Mouse (Mus musculus) MEL-GATA-1-ER (cell line): ENCODE results near the gene Sfxn3.

Experiments
- DNase-seq: peaks from one replicate; pipeline ENCODE4 v3.0.0-alpha.2; 2012; ENCODE audit warnings: low read depth; ENCODE audit errors: extremely low read depth

The Sfxn3 gene

DNA sequence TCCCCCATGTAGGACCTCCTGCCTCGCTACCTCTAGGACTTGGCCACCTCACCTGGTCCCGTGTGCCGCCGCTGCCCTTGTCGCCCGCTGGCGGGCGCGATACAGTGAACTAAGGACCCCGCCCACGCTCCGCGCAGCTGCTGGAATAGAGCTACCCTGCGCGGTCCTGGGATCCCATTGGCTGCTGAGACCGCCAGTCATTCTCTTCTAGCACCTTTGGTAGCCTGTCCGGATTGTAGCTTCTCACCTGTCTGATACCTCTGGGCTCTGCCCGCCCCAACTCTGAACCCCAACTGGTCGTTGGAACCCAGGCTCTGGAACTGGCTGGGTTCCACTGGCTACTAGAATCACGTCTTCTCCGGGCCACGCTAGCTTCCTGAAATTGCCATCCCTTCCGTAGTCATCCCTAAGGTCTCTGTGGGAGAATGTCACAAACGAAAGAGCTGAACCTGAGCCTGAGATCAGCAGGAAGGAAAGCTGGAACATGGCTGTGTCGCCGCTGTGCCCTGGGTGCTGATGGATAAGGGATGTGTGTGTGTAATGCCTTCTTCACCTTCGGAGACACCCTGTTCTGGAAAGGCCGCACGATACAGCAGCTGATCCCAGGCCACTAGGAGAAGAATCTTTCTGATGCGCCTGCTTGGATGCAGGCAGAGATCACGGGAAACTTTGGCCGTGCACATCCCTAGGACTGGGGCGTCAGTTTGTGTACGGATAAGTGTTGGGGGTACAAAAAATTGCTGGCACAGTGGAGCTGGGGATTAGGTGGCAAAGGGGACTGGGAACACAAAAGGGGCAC, 581 bp upstream of the Sfxn3 start:
- peak; percentile 79 for DNase-seq

DNA sequence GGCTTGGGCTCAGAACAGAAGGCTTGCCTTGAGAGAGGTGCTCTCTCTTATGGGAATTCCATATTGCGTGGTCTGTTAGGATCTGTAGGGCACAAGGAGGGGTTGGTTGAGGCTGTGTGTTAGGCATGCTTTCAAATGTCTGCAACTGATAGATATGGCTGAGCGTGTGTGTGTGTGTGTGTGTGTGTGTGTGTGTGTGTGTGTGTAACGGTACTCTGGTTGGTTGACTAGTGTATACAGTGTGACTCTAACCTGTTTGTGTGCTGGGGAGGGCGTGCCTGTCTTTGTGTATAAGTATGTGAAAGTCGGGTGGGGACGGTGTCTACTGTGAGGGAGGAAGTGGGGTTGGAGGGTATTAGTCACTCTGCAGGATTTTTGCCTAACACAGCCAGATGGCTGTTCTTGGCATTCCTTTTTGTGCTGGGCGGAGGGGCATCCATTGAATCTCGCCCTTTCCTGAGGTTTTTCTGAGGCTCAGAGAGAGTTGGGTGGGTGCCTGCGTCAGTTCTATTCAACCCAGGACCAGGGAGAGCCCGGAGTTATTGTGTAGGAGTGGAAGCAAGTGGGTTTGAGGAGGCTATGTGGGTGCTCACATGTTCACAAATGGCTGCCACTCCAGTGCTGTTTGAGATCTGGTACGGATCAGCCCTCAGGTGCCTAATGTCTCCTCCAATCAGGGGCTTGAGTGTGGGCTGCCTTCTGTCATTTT, 786 bp downstream of the Sfxn3 start:
- peak; percentile 78 for DNase-seq

DNA sequence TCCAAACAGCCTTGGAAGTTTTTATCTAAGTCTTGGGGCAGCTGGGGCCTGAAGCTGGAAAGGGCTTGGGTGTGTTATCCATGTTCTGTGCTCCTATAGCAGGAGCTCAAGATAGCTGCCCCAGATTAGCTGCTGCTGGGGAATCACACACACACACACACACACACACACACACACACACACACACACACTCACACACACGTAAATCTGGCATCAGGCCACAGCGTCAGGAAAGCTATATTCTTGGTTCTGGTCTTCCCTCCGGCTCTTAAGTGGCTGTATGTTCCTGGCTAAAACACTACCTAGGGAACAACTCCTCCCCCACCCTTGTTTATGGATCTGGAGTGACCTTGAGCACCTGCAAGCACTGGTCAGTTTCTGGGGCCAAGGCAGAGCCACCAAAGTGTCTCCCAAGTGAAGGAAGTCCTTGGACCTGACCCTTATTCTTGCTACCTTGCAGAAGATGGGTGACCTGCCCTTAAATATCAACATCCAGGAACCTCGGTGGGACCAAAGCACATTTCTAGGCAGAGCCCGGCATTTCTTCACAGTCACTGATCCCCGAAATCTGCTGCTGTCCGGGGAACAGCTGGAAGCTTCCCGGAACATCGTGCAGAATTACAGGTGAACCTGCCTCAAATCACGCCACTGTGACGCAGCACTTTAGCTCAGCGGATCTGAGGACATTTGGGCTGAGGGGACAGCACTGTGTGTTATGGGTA, 1.5 kb downstream of the Sfxn3 start:
- DNase-seq: no peak

DNA sequence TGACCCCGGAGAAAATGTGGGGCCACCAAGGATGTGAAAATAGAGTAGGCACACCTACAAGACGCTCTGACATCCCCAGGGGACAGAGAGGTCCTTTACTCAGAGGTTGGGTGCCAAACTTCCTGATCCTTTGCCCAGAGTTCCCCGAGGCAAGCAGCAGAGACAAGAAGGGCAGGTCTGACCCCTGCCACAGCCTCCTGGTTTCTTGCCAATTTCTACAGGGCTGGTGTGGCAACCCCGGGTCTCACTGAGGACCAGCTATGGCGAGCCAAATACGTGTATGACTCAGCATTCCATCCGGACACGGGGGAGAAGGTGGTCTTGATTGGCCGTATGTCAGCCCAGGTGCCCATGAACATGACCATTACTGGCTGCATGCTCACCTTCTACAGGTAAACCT, 2.2 kb downstream of the Sfxn3 start:
- no peak for DNase-seq

DNA sequence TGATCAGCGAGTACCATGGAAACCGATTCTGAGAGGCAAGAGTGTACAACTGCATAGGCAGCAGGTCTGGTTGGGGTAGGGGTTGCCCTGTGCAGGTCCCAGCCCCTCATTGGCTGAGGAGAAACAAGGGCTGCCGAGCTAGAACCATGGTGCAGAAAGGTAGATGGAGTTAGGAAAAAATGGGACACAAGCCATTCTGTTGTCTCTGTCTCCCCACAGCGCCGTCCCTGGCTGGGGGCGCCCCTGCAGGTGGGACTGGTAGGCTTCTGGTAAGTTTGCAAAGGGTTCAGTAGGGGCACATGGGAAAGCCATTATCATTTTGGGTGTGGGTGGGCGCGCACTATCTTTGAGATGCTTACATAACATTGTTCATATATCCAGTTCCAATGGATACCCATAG, 6.1 kb downstream of the Sfxn3 start:
- no peak for DNase-seq

DNA sequence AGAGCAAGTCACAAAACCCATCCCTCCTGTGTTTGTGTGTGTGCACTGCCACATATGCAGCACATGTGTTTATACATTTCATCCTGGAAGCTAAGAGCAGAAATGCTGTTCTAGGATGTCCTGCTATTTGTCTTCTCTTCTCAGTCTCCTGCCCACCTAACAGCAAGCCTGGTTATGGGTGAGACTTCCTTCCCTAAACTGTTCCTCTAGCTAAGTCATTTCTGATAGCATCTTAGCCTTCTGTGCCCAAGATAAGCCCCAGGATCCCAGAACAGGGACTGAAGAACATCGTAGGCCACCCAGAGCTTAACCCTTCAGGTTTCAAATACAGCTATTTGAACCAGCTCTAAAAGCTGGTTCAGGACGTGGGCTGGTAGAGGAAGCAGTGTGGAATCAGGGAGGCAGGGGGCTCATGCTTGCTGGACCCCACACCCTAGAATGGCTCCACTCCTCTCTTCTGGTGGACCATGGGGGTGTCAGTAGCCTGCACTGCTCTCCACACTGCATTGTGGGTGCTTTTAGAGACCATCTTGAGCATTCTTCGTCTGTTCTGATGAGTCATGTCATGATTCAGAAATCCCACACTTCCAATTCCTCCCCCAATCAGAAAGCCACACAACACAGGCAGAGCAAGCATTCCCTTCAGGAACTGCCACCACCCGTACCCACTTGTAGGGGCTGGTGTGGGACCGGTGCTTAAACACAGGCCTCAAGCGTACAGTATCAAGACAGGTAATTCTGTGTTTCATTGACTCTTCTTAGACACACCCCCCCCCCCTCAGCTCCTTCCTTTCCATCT, 7.8 kb downstream of the Sfxn3 start:
- no peak for DNase-seq

DNA sequence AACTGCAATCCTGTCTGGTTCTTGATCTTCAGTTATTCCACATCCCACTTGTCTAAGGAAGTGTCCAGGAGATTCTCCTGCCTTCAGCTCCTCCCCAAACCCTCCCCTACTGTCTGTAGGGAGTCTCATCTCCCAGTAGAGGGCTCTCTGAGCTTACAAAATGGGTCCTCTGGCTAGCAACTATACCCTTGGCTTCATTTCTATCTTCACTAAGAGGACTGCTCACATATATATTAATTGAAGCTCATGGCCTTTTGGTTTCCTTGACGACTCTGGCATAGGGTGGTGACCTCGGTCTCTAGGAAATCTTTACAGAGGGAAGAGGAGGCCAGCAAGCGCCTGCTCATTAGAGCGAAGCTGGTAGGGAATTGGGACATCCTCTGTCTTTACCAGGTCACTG, 9.1 kb downstream of the Sfxn3 start:
- peak; percentile 68 for DNase-seq

DNA sequence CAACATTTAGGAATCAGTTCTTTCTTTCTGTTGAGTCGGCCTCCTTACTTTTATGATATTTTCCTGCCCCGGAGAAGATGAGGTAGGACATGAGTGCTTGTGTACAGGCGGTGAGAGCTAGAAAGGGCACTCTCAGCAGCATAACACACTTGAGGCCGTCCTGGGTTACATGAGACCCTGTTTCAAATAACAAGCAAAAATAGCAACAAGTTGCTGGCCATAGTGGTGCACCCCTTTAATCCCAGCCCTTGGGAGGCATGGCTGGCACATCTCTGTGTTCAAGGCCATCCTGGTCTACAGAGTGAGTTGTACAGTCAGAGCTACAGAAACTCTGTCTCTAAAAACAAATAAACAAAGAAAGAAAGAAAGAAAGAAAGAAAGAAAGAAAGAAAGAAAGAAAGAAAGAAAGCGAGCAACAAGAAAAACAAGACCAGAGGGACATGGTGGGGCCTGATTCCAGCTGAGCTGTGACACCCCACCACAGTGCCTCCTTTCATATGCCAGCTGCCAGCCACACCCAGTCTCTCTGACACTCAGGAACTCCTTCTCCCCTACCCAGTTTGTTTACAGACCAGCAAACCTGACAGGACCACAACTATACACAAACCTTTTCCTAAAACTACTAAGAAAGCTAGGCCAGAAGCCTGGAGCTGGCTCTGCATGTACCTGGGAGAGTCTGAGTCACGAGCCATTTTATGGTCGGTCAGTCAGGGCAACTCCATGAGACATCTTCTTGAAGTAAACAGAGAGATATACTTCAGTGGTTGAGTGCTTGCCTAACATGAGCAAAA, 9.8 kb downstream of the Sfxn3 start:
- no peak for DNase-seq

DNA sequence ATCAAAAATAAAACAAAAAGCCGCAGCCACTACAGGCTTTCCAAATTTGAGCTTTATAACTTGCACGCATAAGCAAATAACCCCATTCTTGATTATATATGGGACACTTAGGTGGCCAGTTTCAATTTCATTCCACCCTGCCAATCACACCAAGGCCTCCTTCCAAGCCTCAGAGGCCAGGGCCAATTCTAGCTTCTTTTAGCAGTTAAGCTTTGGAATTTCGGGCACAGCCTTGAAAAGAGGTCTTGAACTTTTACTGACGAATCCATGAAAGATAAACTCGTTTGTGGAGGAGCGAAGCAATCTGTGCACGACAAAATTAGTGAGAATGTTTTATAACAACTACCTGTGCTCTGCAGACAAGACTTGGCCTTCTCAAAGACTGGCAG, 10.4 kb downstream of the Sfxn3 start:
- no peak for DNase-seq

DNA sequence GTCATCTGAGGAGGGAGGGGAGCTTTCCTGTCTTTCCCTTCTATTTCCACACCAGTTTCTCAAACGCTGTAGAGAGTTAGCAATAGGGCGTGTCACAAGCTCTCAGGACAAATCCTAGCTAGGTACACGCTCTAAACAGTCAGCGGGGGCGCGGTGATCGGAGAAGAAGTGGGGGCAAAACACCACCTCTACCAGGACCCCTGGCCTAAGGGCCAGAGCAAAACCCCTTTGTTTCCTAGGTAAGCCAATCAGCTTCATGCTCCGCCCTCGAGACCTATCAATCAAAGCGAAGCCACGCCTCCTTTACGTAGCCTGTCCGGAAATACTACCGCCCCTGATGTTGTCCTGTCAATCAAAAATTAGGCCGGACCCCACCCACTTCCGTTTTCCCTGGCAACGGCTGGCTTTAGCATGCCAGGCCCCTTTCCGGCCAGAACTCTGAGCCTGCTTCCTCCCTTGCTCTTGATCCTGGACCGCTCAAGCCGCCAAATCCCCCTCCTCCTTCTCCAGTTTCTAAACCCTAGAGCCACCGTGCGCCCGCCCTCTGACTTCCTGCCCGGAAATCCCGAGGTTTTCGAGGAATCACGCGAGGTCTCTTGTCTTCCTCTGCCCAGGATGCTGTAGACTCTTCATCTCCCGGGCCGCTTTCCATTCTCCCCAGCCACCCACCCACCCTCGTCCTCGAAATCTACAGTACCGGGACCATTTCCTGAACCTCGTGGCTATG, 11.0 kb downstream of the Sfxn3 start:
- DNase-seq: peak; percentile 96

DNA sequence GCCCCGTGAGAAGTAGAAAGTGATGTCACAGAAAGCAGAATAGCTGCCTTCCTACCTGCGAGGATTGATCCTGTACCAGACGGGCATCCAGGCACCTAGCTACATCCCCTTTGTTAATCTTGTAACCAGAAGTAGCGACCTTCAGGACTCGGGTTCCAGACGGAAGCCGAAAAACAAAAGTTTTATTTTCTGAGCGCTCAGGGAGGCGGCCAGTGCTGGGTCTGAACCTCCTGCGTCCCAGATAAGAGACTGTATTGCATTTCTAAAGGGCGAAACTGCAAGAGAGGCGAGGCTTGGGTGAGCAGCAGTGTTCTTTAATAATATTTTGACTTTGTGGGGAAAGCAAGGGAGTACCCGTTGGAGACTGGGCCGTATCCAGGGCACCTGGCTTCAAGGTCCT, 11.5 kb downstream of the Sfxn3 start:
- no peak for DNase-seq

DNA sequence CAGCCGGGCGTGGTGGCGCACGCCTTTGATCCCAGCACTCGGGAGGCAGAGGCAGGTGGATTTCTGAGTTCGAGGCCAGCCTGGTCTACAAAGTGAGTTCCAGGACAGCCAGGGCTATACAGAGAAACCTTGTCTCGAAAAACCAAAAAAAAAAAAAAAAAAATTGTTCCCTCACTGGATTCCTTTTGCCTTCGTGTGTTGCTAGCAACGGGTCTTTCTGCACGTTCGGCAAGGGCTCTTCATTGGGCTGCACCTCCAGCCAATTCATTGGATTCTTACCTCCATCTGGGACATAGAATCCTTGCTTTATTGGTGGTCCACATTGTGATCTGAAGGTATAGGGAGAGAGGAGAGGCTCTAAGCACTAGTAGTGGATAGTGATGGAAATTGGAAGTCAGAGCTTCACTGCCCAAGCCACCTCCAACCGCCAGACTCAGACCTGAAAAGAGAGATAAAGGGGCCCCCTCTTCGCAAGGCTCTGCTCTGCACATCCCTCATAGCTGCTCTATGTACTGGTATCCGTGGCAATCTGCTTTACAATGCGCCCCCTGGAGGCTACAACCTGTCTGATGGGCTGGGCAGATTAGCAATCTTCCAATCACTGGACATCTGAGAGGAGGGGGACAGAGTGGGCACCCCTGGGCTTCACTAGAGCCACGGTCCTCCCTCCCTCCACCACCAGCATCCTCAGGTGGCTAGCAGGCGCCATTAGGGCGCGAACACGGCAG, 16.4 kb downstream of the Sfxn3 start:
- no peak for DNase-seq

DNA sequence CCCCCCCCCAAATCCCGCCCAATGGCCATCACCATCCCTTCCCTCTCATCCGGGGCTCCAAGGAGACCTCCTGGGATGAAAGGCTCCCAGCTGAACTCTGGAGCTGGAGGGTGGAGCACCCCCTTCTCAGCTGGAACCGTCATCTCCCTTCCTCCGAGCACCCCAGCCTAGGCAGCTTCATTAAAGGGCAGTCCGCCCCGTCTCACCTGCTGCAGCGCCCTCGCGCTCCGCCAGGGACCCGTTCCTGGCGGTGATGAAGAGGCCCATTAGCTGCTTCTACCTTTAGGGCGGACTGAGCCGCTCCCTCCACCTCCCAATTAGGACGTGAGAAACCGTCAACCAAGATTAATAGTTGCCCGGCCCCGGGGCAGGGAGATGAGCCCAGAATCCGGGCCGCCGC, 17.9 kb downstream of the Sfxn3 start:
- no peak for DNase-seq

DNA sequence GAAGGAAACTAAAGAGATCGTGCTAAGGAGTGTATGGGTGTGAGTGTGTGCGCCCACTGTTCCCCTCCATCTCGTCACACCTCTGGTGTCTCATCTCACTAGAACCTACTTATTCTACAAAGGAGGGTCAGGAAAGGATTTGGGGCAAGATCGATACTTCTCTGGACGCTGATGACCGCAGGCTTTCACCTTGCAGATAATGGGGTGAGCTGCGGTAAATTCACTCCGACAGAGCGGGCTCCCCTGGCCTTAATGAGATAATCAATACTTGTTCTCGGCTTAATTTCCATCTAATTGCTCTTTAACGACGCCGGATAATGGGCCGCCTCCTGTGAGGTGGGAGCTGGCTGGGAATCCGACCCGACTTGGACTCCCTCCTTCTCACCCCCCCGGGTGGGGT, 19.9 kb downstream of the Sfxn3 start:
- DNase-seq: no peak

DNA sequence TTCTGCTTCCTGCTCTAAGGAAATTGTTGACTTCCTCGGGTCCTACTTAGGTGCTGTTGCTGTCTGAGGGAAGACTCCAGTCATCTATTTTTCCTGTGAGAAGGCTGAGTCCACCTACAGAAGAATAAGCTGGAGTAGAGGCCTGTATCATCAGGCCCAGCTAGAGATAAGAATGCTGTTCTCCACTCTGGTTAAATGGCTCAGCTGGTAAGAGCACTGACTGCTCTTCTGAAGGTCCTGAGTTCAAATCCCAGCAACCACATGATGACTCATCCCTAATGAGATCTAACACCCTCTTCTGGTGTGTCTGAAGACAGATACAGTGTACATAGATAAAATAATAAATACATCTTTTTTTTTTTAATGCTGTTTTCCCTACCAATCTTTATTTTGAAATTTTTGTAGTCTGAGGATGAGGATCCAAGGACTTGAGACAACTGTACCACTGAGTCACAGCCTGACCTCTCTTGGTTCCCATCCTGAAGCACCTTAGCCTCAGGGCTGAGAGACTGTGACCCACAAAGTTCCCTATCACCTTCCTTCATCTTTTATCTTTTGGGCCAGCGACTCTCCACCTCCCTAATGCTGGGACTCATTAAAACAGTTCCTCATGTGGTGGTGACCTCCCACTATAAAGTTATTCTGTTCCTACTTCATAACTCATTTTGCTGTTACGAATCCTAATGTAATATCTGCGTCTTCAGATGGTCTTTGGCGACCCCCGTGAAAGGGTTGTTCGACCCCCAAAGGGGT, 20.6 kb downstream of the Sfxn3 start:
- DNase-seq: no peak

DNA sequence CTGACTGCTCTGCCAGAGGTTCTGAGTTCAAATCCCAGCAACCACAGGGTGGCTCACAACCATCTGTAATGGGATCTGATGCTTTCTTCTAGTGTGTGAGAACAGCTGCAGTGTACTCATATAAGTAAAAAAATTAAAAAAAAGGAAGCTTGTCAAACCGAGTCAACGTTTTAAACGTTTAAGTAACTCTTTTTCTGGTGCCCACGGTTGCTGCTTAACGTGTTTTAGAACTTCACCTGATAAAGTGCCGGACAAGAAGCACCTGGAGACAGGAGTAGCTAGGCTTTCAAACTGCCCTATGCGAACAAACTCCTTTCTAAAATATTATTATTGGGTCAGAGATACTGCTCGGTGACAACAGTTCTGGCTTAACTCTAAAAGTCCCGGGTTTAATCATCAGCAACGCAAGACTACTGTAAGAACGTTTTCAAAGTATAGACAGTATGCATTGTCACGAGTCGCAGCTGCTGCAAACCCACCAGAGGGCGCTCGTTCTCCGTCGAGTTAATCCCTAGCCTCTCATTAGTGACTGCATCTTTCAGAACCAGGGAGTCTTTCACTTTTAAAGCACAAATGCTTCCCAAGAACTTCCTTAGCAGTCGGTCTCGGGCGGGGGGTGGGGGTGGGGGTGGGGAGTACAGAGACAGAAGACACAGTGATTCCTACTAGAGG, 26.7 kb downstream of the Sfxn3 start:
- DNase-seq: peak; percentile 91

DNA sequence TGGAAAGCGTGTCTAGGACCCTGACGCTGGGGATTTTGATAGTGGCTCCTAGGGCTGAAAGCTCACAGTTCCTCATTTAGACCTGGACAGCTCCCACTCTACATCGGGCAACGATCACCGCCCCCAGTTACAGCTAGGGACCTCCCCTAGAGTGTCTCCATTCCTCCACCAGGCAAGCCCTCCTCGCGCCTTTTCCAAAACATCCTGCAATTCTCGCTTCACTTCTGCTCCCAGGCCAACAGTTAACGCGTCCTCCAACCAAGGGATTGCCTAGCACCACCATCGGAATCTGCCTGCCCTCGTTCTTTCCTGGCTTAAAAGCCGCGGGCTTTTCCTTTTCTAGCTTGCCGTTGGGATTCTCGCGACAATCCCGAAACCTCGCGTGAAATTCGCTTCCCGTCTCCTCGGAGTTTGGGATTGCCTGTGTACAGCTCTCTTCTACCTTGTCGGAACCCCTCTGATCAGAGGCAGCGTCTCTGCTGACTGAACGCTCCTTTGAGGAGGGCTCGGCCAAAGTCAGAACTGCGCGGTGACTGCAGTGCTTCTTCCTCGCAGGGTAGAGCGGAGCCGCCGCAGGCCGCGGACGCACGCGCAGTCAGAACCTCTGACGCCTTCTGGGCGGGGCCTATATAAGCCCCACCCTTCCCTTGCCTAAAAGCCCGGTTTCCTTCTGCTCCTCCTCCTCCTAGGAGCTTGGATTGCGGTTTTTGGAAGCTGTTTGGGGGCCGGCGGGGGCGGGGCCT, 27.4 kb downstream of the Sfxn3 start, which contains the start of gene Kazald1:
Kazald1 (plus strand) TSS at position 662 of the 743 bp plus-strand sequence.
- DNase-seq: peak; percentile 89
